Mouse (Mus musculus) bone marrow, adult 2 months (tissue): ENCODE data around the gene Gjc1. TPM values are rescaled to one million over a fixed set of nuclear protein-coding genes. Genes with fewer than 3 reads are reported as not detected.

Experiments
- H3K27ac ChIP-seq: fragments of 200-500 bp; 2 replicates; pipeline ENCODE4 v1.5.1; 2012; ENCODE audit warnings: low read depth, mild to moderate bottlenecking, control low read depth, inconsistent platforms, low read length; ENCODE audit not compliant: control insufficient read depth, poor library complexity, insufficient read depth
- H3K4me1 ChIP-seq: fragments of 200-500 bp; 2 replicates; pipeline ENCODE4 v1.6.1; 2011; ENCODE audit warnings: low read length; ENCODE audit not compliant: control insufficient read depth, insufficient read depth
- H3K4me3 ChIP-seq: fragments of 200-500 bp; replicated peaks from 2 replicates; pipeline ENCODE3; 2011; ENCODE audit warnings: mild to moderate bottlenecking, low read depth, low read length, control low read depth; ENCODE audit not compliant: control insufficient read depth
- CTCF ChIP-seq: fragments of 200-500 bp; IDR thresholded peaks from 2 replicates; pipeline ENCODE4 v1.5.1; 2011; ENCODE audit warnings: low read length, control low read depth; ENCODE audit not compliant: control insufficient read depth, insufficient read depth
- POLR2A ChIP-seq: fragments of 200-500 bp; IDR thresholded peaks from 2 replicates; pipeline ENCODE4 v1.6.1; 2011; ENCODE audit warnings: low read depth, mild to moderate bottlenecking, control low read depth, low read length, borderline replicate concordance; ENCODE audit not compliant: control insufficient read depth
- WGBS: fragments of 180-500 bp; shearing (Covaris S2); methylation state at CpG from one replicate; pipeline ENCODE4 v1.1.7; 2018; 5-methylcytosine and 5-hydroxymethylcytosine counted together
- polyA plus RNA-seq: library from polyadenylated mRNA; stranded (reverse); fragments of >200 nt; gene quantifications from 2 replicates; pipeline ENCODE4 v1.2.4, GENCODE M21; 2011; ENCODE audit warnings: low replicate concordance; ENCODE audit not compliant: missing spikeins, insufficient read depth, insufficient read length

Gjc1 gene
- polyA plus RNA-seq, 1 experiment, result 3.4 TPM

- H3K4me3 ChIP-seq, result no peak overlapping the region
- H3K4me1 ChIP-seq, result no peaks in the 10 kb centered on the region
- no peak overlapping the region for H3K27ac ChIP-seq
- 75% methylated on average over 2 of the region's 2 CpGs for WGBS
- TF ChIP-seq CTCF (no peak), POLR2A (no peak)
Measured at GRCm38 (mm10) chr11:102749712-102750111, 69.8 kb downstream of the Gjc1 start.

Other genes starting within 250 kb of the Gjc1 start
- not detected in 2 replicates for gene Gm11627, start 240.2 kb downstream of the Gjc1 start, polyA plus RNA-seq
- 0.42 TPM in 1 of 2 replicates, not detected in the other for gene Fzd2, start 215.3 kb downstream of the Gjc1 start, polyA plus RNA-seq
- gene Meioc, start 156.0 kb downstream of the Gjc1 start, polyA plus RNA-seq, result not detected in 2 replicates
- gene Ccdc43, start 121.9 kb downstream of the Gjc1 start, polyA plus RNA-seq, result 8.1 and 17.1 TPM in 2 replicates
- 2.9 and 11.8 TPM in 2 replicates for gene Adam11, start 58.3 kb downstream of the Gjc1 start, polyA plus RNA-seq
- gene Higd1b, start 16.1 kb upstream of the Gjc1 start, polyA plus RNA-seq, result 2.1 TPM in 1 of 2 replicates, not detected in the other
- gene Eftud2, start 61.3 kb upstream of the Gjc1 start, polyA plus RNA-seq, result 77.3 and 159 TPM in 2 replicates
- gene Ccdc103, start 61.5 kb upstream of the Gjc1 start, polyA plus RNA-seq, result 0.70 TPM in 1 of 2 replicates, not detected in the other
- gene Fam187a, start 65.5 kb upstream of the Gjc1 start, polyA plus RNA-seq, result not detected in 2 replicates
- gene Gfap, start 81.2 kb upstream of the Gjc1 start, polyA plus RNA-seq, result 8.1 and 11.4 TPM in 2 replicates
- 32.8 and 37.0 TPM in 2 replicates for gene Kif18b, start 105.4 kb upstream of the Gjc1 start, polyA plus RNA-seq
- gene C1ql1, start 127.0 kb upstream of the Gjc1 start, polyA plus RNA-seq, result not detected in 2 replicates
- 28.0 and 38.2 TPM in 2 replicates for gene Nmt1, start 208.5 kb upstream of the Gjc1 start, polyA plus RNA-seq
- 10.0 and 13.9 TPM in 2 replicates for gene Dcakd, start 208.6 kb upstream of the Gjc1 start, polyA plus RNA-seq